Mouse (Mus musculus): ENCODE measurements around the gene Edc3.
"Not testable (repeated sequence)": the region's sequence is repeated elsewhere in the genome, so short reads cannot be mapped to it uniquely, and the experiment has no call there.

Edc3 gene

GRCm38 (mm10) chr9:57708720-57709274, 457 bp downstream of the Edc3 start:
- peak; percentile 58 to 74 for DNase-seq

- not testable (repeated sequence) for DNase-seq
Measured at GRCm38 (mm10) chr9:57710214-57710613, 1.9 kb downstream of the Edc3 start.

DNA sequence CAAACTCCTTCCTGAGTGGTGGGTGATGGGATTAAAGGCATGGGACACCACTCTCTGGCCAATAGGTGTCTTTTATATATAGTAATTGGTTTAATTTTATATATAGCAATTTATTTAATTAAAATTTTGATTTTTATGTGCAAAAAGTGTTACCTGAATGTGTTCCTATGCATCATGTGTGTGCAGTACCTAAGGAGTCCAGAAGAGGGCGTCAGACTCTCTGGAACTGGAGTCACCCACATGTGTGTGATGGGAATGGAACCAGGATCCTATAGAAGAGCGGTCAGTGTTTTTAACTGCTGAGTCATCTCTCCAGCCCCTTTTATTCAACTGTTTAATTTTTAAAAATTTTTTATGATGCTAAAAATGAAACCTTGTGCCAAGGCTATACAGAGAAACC, 3.9 kb downstream of the Edc3 start:
- no peak for DNase-seq

DNA sequence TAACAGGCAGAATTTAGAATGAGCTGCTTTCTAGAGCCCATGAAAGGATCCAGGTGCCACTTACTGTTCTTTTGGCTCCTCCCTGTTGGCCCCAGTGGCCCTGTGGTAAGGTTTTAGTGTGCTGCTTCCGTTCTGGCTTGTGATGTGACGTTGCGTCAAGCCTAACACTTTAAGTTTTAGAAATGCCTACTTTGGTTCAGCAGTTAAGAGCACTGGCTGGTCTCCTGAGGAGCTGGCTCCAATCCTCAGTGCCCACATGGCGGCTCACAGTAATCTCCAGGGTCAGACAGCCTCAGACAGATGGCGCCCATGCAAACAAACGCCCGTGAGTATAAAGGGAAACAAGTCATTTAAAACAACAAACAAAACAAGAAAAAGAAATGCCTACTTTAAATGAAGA, 10.1 kb downstream of the Edc3 start:
- no peak for DNase-seq

DNA sequence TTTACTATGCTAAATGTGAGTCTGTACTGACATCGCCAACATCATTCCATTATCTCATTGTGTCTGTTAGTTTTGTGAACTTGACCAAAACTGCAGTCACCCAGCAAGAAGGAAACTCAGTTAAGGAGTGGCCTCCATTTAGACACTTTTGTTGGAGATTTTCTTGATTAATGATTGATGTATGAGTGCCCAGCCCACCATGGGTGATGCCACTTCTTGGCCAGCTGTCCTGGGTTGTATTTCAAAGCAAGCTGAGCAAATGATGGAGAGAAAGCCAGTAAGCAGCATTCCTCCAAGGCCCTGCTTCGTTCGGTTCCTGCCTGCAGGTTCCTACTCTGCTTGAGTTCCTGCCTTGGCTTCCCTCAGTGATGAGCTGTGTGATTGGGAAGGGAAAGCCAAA, 12.4 kb downstream of the Edc3 start:
- DNase-seq, result no peak

DNA sequence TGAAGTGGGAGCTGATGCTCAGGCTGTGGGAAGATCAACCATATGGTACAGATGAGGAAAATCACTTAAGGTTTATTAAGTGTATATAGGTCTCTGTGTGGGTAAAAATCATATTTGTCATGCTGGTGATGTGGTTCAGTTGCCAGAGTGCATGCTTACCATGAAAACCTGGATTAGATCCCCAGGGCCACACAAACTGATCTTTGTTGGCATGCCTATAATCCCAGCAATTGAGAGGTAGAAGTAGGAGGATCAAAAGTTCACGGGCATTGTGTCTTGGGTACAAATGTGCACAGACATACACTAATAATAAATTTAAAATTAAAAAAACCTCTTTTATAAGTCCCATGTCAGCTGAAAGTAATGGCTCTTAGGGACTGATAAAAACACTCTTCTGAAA, 14.0 kb downstream of the Edc3 start:
- no peak for DNase-seq

DNA sequence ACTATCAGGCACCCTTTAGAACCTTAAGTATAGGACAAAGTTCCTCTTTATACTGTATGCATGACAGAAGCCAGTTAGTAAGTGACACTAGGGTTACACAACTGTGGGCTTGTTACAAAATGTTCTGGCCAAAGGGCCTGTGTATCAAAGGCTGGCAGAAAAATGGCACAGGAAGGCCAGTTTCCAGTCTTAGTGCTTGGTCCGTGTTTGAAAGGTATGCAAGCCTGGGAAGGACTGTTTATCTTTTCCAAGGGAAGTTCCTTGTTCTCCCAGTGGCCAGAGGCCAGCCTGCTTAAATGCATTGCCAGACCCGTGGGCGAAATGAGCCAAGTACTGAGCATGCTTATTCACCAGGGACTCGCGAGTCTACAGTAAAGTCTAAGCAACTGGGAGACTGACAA, 15.0 kb downstream of the Edc3 start:
- no peak for DNase-seq

- DNase-seq, result no peak
Measured at GRCm38 (mm10) chr9:57723796-57724195, 15.5 kb downstream of the Edc3 start.

DNA sequence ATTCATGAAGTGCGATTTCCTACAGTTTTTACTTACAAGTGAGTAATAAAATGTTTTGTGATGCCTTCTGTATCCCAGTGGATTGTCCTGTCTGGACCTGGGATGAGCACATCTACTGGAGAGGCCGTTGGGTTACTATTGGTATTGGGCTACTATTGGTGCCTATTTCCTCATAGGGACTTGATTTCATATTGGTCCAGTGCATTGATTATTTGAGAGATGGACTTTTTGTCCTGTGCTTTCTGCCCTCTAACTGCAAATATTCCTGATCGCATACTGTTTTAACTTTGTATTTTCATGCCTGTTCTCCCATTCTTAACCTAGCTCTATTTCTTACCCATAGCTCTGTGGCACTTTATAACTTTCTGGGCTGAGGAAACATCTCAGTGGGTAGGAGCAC, 16.4 kb downstream of the Edc3 start:
- DNase-seq, result no peak

DNA sequence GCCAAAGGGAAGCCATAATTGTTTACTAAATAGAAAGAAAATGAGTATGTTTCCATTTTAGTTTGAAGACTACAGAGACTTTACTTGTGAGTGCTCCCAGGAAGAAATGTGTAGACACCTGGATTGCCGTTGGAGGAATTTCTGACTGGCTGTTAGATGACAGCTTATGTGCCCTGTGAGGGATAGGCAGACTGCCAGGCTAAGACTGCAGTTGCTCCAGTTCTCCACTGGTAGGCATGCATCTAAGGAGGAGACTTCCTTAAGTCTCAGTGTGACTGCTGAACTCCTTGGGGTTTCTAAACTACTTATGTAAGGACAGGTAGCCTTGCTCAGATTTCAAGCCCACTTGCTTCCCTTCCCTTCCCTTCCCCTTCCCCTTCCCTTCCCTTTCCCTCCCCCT, 20.0 kb downstream of the Edc3 start:
- DNase-seq, result no peak

GRCm38 (mm10) chr9:57733606-57734005, 25.3 kb downstream of the Edc3 start:
- no peak for DNase-seq

- no peak for DNase-seq
Measured at GRCm38 (mm10) chr9:57739863-57740262, 31.5 kb downstream of the Edc3 start.

GRCm38 (mm10) chr9:57744462-57745091, 36.2 kb downstream of the Edc3 start:
- peak; percentile 51 to 60 for DNase-seq

DNA sequence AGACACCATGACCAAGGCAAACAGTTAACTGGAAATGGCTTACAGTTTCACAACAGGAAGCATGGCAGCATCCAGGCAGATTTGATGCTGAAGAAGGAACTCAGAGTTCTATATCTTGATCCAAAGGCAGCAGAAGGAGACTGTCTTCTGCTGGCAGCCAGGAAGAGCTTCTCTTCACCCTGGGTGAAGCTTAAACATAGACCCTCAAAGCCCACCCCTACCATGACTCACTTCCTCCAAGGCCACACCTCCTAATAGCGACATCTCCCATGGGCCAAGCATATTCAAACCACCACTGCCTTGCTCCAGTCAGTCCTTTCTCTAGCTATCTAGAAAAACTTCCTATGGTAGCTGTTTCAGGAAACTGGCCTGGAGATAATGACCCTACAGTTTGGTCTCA, 38.7 kb downstream of the Edc3 start:
- no peak for DNase-seq

DNA sequence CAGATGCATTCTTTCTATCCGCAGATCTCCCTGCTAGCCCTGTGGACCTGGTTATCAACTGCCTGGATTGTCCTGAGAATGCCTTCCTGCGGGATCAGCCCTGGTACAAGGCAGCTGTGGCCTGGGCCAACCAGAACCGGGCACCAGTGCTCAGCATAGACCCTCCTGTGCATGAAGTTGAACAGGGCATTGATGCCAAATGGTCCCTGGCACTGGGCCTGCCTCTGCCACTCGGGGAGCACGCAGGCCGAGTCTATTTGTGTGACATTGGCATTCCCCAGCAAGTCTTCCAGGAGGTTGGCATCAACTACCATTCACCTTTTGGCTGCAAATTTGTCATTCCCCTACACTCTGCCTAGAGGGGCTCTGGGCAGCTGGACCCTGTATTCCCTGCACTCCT, 39.8 kb downstream of the Edc3 start:
- no peak for DNase-seq

DNA sequence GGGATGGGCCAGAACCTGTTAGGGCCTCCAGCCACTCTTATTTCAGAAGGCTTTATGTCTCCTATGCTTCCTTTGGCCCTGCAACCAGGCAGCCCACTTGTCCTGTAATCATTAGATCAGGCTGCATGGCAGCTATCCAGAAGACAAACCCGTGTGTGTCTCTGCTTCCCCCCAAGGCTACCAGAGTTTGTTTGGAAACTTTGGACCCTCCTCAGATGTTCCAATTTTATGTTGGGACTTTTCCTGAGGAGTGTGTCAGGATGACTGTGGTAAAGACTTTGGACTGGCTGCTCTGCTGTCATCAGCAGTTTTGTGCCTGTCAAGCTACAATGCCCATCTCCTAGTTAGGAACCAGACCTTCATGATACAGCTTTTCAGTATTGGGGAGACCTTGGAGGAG, 40.5 kb downstream of the Edc3 start:
- DNase-seq, result peak in 1 of 2 experiments; percentile 40

DNA sequence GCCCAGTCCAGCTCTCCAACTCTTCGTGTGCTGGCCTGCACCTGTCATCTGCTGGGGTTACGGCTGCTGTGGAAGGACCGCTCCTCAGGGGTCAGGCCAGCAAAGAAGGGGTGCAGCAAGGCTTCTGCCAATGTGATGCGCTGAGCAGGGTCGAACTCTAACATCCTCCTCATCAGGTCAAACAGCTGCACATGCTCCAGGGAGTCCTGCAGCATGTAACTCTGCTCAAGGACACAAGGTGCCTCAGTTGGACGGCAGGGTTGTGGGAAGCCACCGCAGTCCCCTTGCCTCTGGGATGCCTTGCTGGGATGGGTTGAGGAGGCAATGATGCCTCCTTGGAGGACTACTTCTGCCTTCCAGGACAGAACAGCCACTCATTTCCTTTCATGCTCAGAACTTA, 42.6 kb downstream of the Edc3 start:
- DNase-seq, result no peak

DNA sequence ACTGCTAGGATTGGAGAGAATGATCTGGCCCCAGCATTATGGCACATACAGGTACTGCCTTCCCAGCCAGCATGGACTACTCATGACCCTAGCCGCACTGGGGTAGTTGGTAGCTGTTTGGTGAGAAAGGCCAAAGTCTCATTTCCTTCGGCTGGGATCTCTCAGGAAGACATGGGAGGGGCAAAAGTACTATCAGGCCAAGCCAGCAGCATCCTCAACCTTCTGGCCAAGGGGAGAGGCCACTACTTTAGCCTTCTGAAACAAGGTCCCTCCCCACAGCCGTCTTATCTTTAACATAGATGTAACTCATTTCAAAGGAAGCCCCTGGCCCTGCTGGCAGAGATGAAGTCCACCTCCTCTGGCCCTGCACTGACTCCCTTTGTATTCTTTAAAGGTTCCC, 49.2 kb downstream of the Edc3 start:
- DNase-seq, result no peak

- DNase-seq, result no peak
Measured at GRCm38 (mm10) chr9:57758528-57758927, 50.2 kb downstream of the Edc3 start.

- DNase-seq, result peak; percentile 78 to 86
Measured at GRCm38 (mm10) chr9:57759289-57759688, 50.9 kb downstream of the Edc3 start.

- DNase-seq, result no peak
Measured at GRCm38 (mm10) chr9:57760416-57761146, 52.2 kb downstream of the Edc3 start.

- no peak for DNase-seq
Measured at GRCm38 (mm10) chr9:57761563-57762551, 53.5 kb downstream of the Edc3 start.

DNA sequence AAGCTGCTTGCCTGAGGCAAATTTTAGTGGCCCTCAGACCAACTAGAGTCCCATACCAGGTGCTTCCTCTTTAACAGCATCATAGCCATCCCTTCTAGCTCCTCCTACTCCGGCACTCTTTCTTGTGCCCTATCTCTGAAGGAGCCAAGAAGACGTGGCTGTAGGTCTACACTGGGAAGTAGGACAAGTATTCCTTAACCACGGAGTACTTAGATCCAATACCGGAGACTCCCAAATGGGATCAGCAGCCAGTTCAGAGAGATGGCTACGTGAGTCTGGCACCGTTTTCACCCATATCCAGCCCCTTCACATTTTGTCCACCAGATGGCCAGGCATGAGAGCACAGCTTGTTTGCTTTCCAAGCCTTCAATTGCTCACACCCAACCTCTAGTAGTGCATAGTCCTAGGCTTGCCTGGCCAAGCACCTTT, 54.2 kb downstream of the Edc3 start:
- DNase-seq, result peak; percentile 66 to 77
